Mouse (Mus musculus) olfactory bulb, adult 2 months (tissue): ENCODE data around the gene Epha8. TPM values are rescaled to one million over a fixed set of nuclear protein-coding genes. Genes with fewer than 3 reads are reported as not detected.

Experiments
- H3K27ac ChIP-seq: fragments of 200-500 bp; 2 replicates; pipeline ENCODE4 v1.5.1; 2012; ENCODE audit warnings: low read depth, low read length; ENCODE audit not compliant: insufficient read depth
- H3K4me1 ChIP-seq: fragments of 200-500 bp; 2 replicates; pipeline ENCODE4 v1.6.1; 2012; ENCODE audit warnings: low read length; ENCODE audit not compliant: control insufficient read depth, insufficient read depth
- H3K4me3 ChIP-seq: fragments of 200-500 bp; 2 replicates; pipeline ENCODE4 v1.5.1; 2012; ENCODE audit warnings: mild to moderate bottlenecking, low read depth, low read length, moderate library complexity; ENCODE audit not compliant: insufficient read depth
- CTCF ChIP-seq: fragments of 200-500 bp; IDR thresholded peaks from 2 replicates; pipeline ENCODE4 v1.5.1; 2012; ENCODE audit warnings: low read depth, mild to moderate bottlenecking, low read length, moderate library complexity; ENCODE audit not compliant: insufficient read depth
- POLR2A ChIP-seq: fragments of 200-500 bp; IDR thresholded peaks from 2 replicates; pipeline ENCODE4 v1.6.1; 2012; ENCODE audit warnings: mild to moderate bottlenecking, low read depth, low read length, moderate library complexity; ENCODE audit not compliant: insufficient read depth
- WGBS: fragments of 180-500 bp; shearing (Covaris S2); methylation state at CpG from one replicate; pipeline ENCODE4 v1.1.7; 2018; 5-methylcytosine and 5-hydroxymethylcytosine counted together
- polyA plus RNA-seq: library from polyadenylated mRNA; stranded (reverse); fragments of >200 nt; gene quantifications from 2 replicates; pipeline ENCODE4 v1.2.4, GENCODE M21; 2012; ENCODE audit warnings: low replicate concordance; ENCODE audit not compliant: missing spikeins, insufficient read depth, insufficient read length

The Epha8 gene
- polyA plus RNA-seq, 1 experiment: not detected

DNA sequence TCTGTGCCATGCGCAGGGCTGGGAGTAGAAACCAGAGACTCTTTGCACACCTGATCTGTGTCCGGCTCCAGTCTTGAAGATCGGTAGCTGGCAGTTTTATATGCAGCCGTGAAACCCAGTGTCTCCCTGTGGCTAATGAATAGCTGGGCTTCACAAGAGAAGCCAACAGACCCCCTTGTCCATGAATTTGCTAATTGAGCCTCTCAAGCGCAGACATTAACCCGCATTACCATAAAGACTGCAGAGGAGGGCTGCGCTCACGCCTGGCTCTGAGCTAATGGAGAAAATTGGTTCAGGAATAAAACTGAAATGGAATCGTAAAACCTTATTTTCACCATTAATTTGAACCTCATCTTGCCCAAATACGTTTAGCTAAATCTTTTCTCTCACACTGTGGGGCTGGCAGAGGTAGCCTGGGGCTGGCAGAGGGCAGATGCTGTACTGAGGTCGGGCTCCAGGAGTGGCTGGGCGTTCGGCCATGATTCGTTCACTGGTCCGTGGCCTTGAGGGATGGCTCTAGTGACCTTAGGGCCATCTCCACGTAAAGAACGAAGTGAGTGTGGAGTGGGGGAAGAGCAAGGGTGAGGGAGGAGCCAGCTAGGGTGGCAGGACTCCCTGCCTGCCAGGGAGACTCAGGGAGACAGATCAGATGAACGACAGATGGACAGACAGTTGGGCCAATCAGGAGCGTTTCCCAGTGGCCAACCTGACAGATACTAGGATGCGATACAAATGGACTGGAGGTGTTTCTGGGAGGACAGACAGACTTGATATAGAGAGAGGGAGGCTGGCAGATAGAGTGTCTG is 40.1 kb downstream of the Epha8 start:
- H3K4me1 ChIP-seq: peaks cover 15% of the 10 kb centered on the region
- TF ChIP-seq CTCF (no peak), POLR2A (no peak)
- no peak overlapping the region for H3K4me3 ChIP-seq
- WGBS: 60% methylated on average over 20 of the region's 20 CpGs
- no peak overlapping the region for H3K27ac ChIP-seq

GRCm38 (mm10) chr4:136912841-136913240 is 43.8 kb downstream of the Epha8 start:
- TF ChIP-seq CTCF: no peak
- no peak for TF ChIP-seq POLR2A
- H3K4me3 ChIP-seq: no peak overlapping the region
- H3K4me1 ChIP-seq: peaks cover 22% of the 10 kb centered on the region
- WGBS: 51% methylated on average over 9 of the region's 9 CpGs
- H3K27ac ChIP-seq: no peak overlapping the region

DNA sequence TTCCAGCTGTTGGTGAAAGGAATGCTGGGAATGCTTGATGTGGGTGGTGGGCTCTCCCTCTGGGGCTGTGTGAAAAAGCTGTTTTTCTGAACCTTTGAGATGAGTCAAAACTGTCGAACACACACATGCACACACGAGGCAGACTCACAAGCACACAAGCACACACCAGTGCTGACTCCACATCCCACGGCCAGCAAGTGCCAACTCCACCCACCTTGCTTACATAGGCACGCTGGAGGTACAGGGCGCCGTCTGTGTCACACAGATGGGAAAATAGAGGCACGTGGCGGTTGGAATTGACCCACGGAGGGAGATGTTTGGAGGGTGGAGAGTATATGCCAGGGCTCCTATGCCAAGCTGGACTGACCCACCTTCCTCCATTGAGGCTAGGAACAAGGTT is 44.8 kb downstream of the Epha8 start:
- whole genome bisulfite sequencing: 45% methylated on average over 9 of the region's 9 CpGs
- H3K4me3 ChIP-seq: no peak overlapping the region
- TF ChIP-seq POLR2A (no peak), CTCF (no peak)
- H3K4me1 ChIP-seq: peaks cover 14% of the 10 kb centered on the region
- H3K27ac ChIP-seq: no peak overlapping the region

GRCm38 (mm10) chr4:136911211-136911646 is 45.4 kb downstream of the Epha8 start:
- Histone ChIP-seq H3K4me1 (peaks cover 12% of the 10 kb centered on the region), H3K27ac (no peak overlapping the region), H3K4me3 (no peak overlapping the region)
- TF ChIP-seq CTCF: no peak
- TF ChIP-seq POLR2A: no peak
- WGBS: 7% methylated on average over 17 of the region's 17 CpGs

GRCm38 (mm10) chr4:136907809-136908208 is 48.8 kb downstream of the Epha8 start:
- H3K27ac ChIP-seq: no peak overlapping the region
- H3K4me3 ChIP-seq: no peak overlapping the region
- TF ChIP-seq POLR2A: no peak
- no peak for TF ChIP-seq CTCF
- peaks cover 23% of the 10 kb centered on the region for H3K4me1 ChIP-seq

GRCm38 (mm10) chr4:136907033-136907432 is 49.6 kb downstream of the Epha8 start:
- H3K4me1 ChIP-seq: peaks cover 21% of the 10 kb centered on the region
- H3K4me3 ChIP-seq: no peak overlapping the region
- H3K27ac ChIP-seq: no peak overlapping the region
- WGBS: 14% methylated on average over 7 of the region's 7 CpGs
- no peak for TF ChIP-seq POLR2A
- no peak for TF ChIP-seq CTCF

DNA sequence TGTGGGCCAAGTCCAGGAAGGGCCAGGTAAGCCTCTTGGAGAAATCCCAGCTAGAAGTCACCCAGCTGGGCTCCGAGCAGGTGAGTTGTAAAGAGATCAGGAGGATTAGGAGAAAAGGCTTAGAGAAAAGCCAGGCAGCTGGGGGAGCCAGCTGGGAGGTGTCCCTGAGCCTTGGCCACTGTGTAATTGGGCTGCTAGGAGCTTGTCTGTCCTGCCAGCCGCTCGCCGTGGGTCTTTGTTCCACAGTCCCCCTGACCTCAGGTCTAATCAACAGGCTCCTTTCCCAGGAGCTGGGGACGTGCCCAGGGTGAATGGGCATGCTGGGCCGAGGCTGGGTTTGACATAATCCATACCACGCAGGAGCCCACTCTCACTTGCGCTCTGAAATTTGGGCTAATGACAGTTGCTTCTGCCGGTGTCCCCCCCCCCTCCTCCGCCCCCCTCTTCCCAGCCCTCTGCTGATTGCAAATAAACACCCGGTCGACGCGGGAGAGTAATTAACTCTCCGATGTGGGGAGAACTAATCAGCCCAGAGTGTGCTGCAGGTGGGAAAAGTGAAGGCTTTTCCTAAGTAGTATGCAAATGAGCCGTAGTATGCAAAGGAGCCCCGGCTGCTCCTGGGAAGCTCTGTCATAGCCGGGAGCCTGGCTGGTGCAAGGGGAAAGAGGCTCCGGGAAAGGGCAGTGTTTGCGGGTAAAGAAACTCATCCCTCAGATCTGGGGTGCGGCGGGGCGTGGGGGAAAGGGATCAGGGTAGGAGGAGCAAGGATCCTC is 51.7 kb downstream of the Epha8 start:
- WGBS: 8% methylated on average over 23 of the region's 23 CpGs
- Histone ChIP-seq H3K4me1 (peaks cover 11% of the 10 kb centered on the region), H3K27ac (no peak overlapping the region), H3K4me3 (no peak overlapping the region)
- TF ChIP-seq CTCF (no peak), POLR2A (no peak)

GRCm38 (mm10) chr4:136899154-136899553 is 57.5 kb downstream of the Epha8 start:
- Histone ChIP-seq H3K4me3 (no peak overlapping the region), H3K27ac (no peak overlapping the region), H3K4me1 (no peaks in the 10 kb centered on the region; the same call in 1 of the 2 replicates)
- no peak for TF ChIP-seq CTCF
- WGBS: 64% methylated on average over 7 of the region's 7 CpGs

DNA sequence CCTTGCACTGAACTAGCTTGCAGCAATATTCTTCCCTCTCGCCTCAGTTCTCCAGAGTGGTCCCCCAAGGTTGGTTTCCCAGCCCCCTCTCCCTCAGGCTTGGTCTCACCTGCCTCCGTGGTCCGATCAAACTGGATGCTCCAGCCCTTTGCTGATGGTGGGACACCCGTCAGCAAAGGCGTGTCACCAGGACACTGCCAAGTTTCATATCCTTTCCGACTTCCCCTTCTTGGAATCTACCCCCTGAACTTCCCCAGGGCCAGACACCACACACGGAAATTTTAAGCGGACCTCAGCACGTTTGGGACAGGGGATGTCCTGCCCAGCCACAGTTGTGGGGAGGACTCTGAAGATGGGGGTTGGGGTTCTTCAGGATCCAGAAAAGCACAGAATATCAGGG is 58.0 kb downstream of the Epha8 start, which contains the start of gene C1qa:
C1qa (minus strand) TSS at position 167 of the 400 bp plus-strand sequence.
- WGBS: 82% methylated on average over 9 of the region's 9 CpGs
- TF ChIP-seq CTCF (no peak), POLR2A (no peak)
- no peaks in the 10 kb centered on the region; the same call in 1 of the 2 replicates for H3K4me1 ChIP-seq
- H3K4me3 ChIP-seq: no peak within 1 kb of the TSS
- no peak within 1 kb of the TSS for H3K27ac ChIP-seq
